Mouse (Mus musculus) stomach, embryonic 16.5 days (tissue): ENCODE results near the gene Fam160b1. TPM values are rescaled to one million over a fixed set of nuclear protein-coding genes. Genes with fewer than 3 reads are reported as not detected.
A peak's percentile ranks its signal among the peaks of the same experiment; 100 is the strongest.

Experiments
- ATAC-seq: fragments of 200-750 bp; cut with Nextera tagmentation; 2 replicates; pipeline ENCODE4 v1.8.0; 2017; ENCODE audit warnings: moderate number of reproducible peaks, moderate TSS enrichment; ENCODE audit not compliant: insufficient read depth, low FRiP score
- H3K27ac ChIP-seq: fragments of 300-500 bp; sonication (generic); 2 replicates; pipeline ENCODE4 v1.5.1; 2014; ENCODE audit warnings: low read length
- H3K27me3 ChIP-seq: fragments of 300-500 bp; sonication (generic); 2 replicates; pipeline ENCODE4 v1.6.1; 2014; ENCODE audit warnings: low read length, control low read depth, mixed read lengths; ENCODE audit not compliant: control insufficient read depth, insufficient read depth
- H3K36me3 ChIP-seq: fragments of 300-500 bp; sonication (generic); 2 replicates; pipeline ENCODE4 v1.6.1; 2014; ENCODE audit warnings: low read length; ENCODE audit not compliant: control insufficient read depth, insufficient read depth
- H3K4me1 ChIP-seq: fragments of 300-500 bp; sonication (generic); 2 replicates; pipeline ENCODE4 v1.6.1; 2014; ENCODE audit warnings: low read length, control low read depth, mixed read lengths; ENCODE audit not compliant: control insufficient read depth, insufficient read depth
- H3K4me2 ChIP-seq: fragments of 300-500 bp; sonication (generic); 2 replicates; pipeline ENCODE4 v1.6.1; 2014; ENCODE audit warnings: low read depth, low read length, mixed read lengths
- H3K4me3 ChIP-seq: fragments of 300-500 bp; sonication (generic); replicated peaks from 2 replicates; pipeline ENCODE4 v1.5.1; 2014; ENCODE audit warnings: mild to moderate bottlenecking, low read length
- H3K9ac ChIP-seq: fragments of 300-500 bp; sonication (generic); 2 replicates; pipeline ENCODE4 v1.6.1; 2014; ENCODE audit warnings: low read length
- H3K9me3 ChIP-seq: fragments of 300-500 bp; sonication (generic); replicated peaks from 2 replicates; pipeline ENCODE4 v1.6.1; 2016; ENCODE audit warnings: low read length, control low read depth; ENCODE audit not compliant: control insufficient read depth
- WGBS: fragments of 180-500 bp; shearing (Covaris S2); extraction: QIAGEN DNeasy Blood & Tissue Kit; methylation state at CpG from one replicate; pipeline ENCODE4 v1.1.7; 2014; 5-methylcytosine and 5-hydroxymethylcytosine counted together
- polyA plus RNA-seq: library from polyadenylated mRNA; unstranded; fragments of >200 nt; fragmentation: Nextera tagmentation; extraction: Ambion mirVana; gene quantifications from 2 replicates; pipeline ENCODE4 v1.2.1, GENCODE M21; 2015

Fam160b1 gene
- polyA plus RNA-seq, 1 experiment from 2014 or later = 11.6 TPM

DNA sequence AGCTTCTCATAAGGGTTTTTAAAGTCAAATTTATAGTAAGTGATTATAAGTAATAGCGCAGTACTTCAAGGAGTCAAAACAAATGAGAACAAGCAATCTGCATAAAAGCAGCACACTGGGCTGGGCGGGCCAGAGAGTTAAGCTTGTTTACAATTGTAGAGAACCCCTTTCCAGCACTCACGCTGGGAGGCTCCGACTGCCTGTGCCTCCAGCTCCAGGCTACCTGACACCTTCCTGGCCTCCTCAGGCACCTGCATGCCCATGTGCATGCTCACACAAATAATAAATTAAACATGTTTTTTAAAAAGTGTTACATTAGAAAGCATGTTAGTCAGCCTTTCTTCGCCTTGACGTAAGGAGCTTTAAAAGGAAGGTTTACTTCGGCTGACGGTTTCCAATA lies 25.3 kb upstream of the Fam160b1 start:
- H3K27me3 ChIP-seq = no peaks in the 10 kb centered on the region
- H3K4me1 ChIP-seq = no peaks in the 10 kb centered on the region
- 54% methylated on average over 8 of the region's 8 CpGs for WGBS
- no peak overlapping the region for H3K4me3 ChIP-seq
- H3K36me3 ChIP-seq = no peaks in the 10 kb centered on the region
- H3K4me2 ChIP-seq = no peak overlapping the region
- H3K27ac ChIP-seq = no peak overlapping the region
- no peak for ATAC-seq
- H3K9me3 ChIP-seq = no peaks in the 10 kb centered on the region
- H3K9ac ChIP-seq = no peak overlapping the region

- no peaks in the 10 kb centered on the region for H3K27me3 ChIP-seq
- 77% methylated on average over 13 of the region's 13 CpGs for WGBS
These were observed 21.1 kb upstream of the Fam160b1 start for GRCm38 (mm10) chr19:57339281-57339864.

GRCm38 (mm10) chr19:57340900-57341742 lies 19.4 kb upstream of the Fam160b1 start:
- H3K27me3 ChIP-seq = no peaks in the 10 kb centered on the region
- H3K9me3 ChIP-seq = no peaks in the 10 kb centered on the region
- H3K4me1 ChIP-seq = no peaks in the 10 kb centered on the region
- H3K4me3 ChIP-seq = no peak overlapping the region
- ATAC-seq = no peak
- no peak overlapping the region for H3K4me2 ChIP-seq
- H3K36me3 ChIP-seq = no peaks in the 10 kb centered on the region
- H3K9ac ChIP-seq = no peak overlapping the region
- WGBS = 69% methylated on average over 8 of the region's 8 CpGs
- H3K27ac ChIP-seq = no peak overlapping the region

More at GRCm38 (mm10) chr19:57339281-57339864, 21.1 kb upstream of the Fam160b1 start:
- Histone ChIP-seq H3K36me3 (no peaks in the 10 kb centered on the region), H3K9ac (no peak overlapping the region), H3K4me2 (no peak overlapping the region), H3K9me3 (no peaks in the 10 kb centered on the region), H3K27ac (no peak overlapping the region), H3K4me3 (no peak overlapping the region), H3K4me1 (no peaks in the 10 kb centered on the region)
- ATAC-seq = no peak

GRCm38 (mm10) chr19:57343860-57344259 lies 16.6 kb upstream of the Fam160b1 start:
- Histone ChIP-seq H3K36me3 (no peaks in the 10 kb centered on the region), H3K27me3 (no peaks in the 10 kb centered on the region), H3K4me2 (no peak overlapping the region), H3K27ac (no peak overlapping the region), H3K9me3 (no peaks in the 10 kb centered on the region), H3K9ac (no peak overlapping the region), H3K4me1 (no peaks in the 10 kb centered on the region), H3K4me3 (no peak overlapping the region)
- no peak for ATAC-seq
- 78% methylated on average over 5 of the region's 5 CpGs for WGBS

DNA sequence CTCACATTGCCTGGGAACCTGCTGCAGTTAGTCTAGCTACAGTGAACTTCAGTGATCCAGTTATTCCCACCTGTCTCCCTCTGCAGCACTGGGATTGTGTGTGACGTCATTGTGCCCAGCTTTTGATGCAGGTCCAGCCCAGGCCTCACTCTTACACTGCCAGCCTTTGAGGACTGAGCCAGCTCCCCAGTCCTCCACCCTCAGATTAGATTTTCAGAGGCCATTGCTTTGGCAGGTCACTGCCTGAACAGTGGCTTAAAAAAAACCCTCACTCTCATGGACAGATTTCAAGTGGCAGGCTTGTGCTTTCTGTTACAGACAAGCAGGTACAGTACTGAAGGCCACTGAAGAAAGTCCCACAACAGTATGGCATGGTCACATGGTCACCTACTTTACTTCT lies 15.8 kb upstream of the Fam160b1 start:
- no peak for ATAC-seq
- 60% methylated on average over 1 of the region's 1 CpGs for WGBS
- no peaks in the 10 kb centered on the region for H3K27me3 ChIP-seq
- H3K9ac ChIP-seq = no peak overlapping the region
- no peak overlapping the region for H3K4me3 ChIP-seq
- H3K4me1 ChIP-seq = no peaks in the 10 kb centered on the region
- H3K36me3 ChIP-seq = no peaks in the 10 kb centered on the region
- H3K27ac ChIP-seq = no peak overlapping the region
- no peak overlapping the region for H3K4me2 ChIP-seq
- no peaks in the 10 kb centered on the region for H3K9me3 ChIP-seq

DNA sequence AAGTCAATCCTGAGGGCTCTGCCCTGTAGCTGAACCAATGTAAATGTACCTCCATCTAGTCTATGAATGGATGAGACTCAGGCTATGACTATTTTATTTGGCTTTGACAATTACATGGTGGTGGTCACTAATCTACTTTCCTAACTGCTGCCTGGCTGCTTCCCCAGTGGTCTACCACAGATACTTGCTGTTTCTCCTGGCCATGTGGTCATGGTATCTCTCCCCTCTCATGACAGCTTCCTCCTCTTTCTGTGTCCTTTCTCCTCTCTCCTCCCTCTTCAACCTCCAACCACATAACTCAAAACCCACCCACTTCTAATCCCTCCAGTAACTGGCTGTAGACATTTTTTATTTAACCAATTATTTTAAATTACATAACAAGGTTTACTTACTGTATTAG lies 11.4 kb upstream of the Fam160b1 start:
- no peaks in the 10 kb centered on the region for H3K9me3 ChIP-seq
- H3K27ac ChIP-seq = no peak overlapping the region
- no peaks in the 10 kb centered on the region for H3K27me3 ChIP-seq
- no peak for ATAC-seq
- H3K4me2 ChIP-seq = no peak overlapping the region
- no peak overlapping the region for H3K9ac ChIP-seq
- H3K36me3 ChIP-seq = no peaks in the 10 kb centered on the region
- H3K4me1 ChIP-seq = no peaks in the 10 kb centered on the region
- no peak overlapping the region for H3K4me3 ChIP-seq

- no peaks in the 10 kb centered on the region for H3K27me3 ChIP-seq
- H3K9me3 ChIP-seq = no peaks in the 10 kb centered on the region
- H3K4me1 ChIP-seq = peaks cover 12% of the 10 kb centered on the region; the same call in 1 of the 2 replicates
- no peak overlapping the region for H3K4me3 ChIP-seq
- ATAC-seq = no peak
- 65% methylated on average over 12 of the region's 12 CpGs for WGBS
- no peaks in the 10 kb centered on the region for H3K36me3 ChIP-seq
- no peak overlapping the region for H3K9ac ChIP-seq
- H3K27ac ChIP-seq = peak overlapping the region; percentile 44; the same call in 1 of the 2 replicates
- no peak overlapping the region for H3K4me2 ChIP-seq
These were observed 8.0 kb upstream of the Fam160b1 start for GRCm38 (mm10) chr19:57352337-57352935.

DNA sequence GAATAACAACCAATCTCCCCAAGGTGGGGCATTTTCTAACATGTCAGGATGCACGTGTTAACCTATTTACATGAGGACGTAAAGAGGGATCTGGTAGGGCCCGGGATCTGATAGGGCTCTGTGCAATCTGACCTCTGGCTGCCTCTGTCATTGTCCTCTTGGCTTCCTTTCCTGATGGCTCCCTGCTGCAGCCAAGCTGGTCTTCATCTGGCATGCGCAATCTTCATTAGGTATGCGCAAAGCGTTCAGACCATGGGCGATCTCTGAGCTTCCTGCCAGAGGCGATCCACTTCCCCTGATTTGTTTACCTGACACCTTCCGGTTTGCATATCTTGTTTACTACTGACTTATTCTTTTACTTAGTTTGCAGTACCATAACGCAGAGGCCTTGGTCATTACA lies 7.3 kb upstream of the Fam160b1 start:
- Histone ChIP-seq H3K27me3 (no peaks in the 10 kb centered on the region), H3K4me1 (peaks cover 15% of the 10 kb centered on the region), H3K4me3 (no peak overlapping the region), H3K27ac (no peak overlapping the region), H3K4me2 (no peak overlapping the region), H3K9ac (no peak overlapping the region), H3K9me3 (no peaks in the 10 kb centered on the region), H3K36me3 (no peaks in the 10 kb centered on the region)
- ATAC-seq = no peak
- WGBS = 80% methylated on average over 10 of the region's 10 CpGs

DNA sequence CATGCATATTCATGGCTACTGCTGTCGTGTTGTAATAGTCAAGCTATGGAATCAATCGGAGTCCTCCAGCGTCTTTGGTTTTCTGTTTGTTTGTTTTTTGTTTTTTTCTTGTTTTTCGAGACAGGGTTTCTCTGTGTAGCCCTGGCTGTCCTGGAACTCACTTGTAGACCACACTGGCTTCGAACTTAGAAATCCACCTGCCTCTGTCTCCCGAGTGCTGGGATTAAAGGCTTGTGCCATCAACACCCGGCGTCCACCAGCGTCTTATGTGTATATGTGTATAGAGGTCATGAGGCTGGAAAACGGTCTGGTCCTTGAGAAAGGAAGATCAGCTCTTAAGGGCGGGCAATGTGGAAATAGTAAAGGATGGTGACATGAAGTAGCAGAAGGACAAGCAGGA lies 6.4 kb upstream of the Fam160b1 start:
- H3K27ac ChIP-seq = no peak overlapping the region

More for the DNA sequence above, 6.4 kb upstream of the Fam160b1 start:
- no peak overlapping the region for H3K4me2 ChIP-seq
- 94% methylated on average over 11 of the region's 11 CpGs for WGBS
- H3K9ac ChIP-seq = no peak overlapping the region
- ATAC-seq = no peak
- no peaks in the 10 kb centered on the region for H3K36me3 ChIP-seq
- H3K27me3 ChIP-seq = no peaks in the 10 kb centered on the region
- H3K9me3 ChIP-seq = no peaks in the 10 kb centered on the region
- H3K4me3 ChIP-seq = no peak overlapping the region
- H3K4me1 ChIP-seq = peaks cover 20% of the 10 kb centered on the region
